Mouse (Mus musculus): ENCODE data around the gene Tmem14a.
"Not testable (repeated sequence)": the region's sequence is repeated elsewhere in the genome, so short reads cannot be mapped to it uniquely, and the experiment has no call there.

Tmem14a gene

GRCm38 (mm10) chr1:21252566-21253302 lies 34.4 kb downstream of the Tmem14a start:
- DNase-seq (ENCODE audit: low read depth in 1 of 2, low spot score in 2 of 2) = no peak

GRCm38 (mm10) chr1:21253303-21253650 lies 34.9 kb downstream of the Tmem14a start:
- DNase-seq (ENCODE audit: low read depth in 1 of 2, low spot score in 2 of 2) = no peak

GRCm38 (mm10) chr1:21253856-21254255 lies 35.5 kb downstream of the Tmem14a start:
- DNase-seq (ENCODE audit: low read depth in 1 of 2, low spot score in 2 of 2) = no peak

- DNase-seq (ENCODE audit: low read depth in 1 of 2, low spot score in 2 of 2) = no peak
Measured at GRCm38 (mm10) chr1:21255625-21256345, 37.4 kb downstream of the Tmem14a start.

GRCm38 (mm10) chr1:21256391-21256790 lies 38.0 kb downstream of the Tmem14a start:
- no peak for DNase-seq (ENCODE audit: low read depth in 1 of 2, low spot score in 2 of 2)

- DNase-seq (ENCODE audit: low read depth in 1 of 2, low spot score in 2 of 2) = no peak
Measured at GRCm38 (mm10) chr1:21256871-21257270, 38.5 kb downstream of the Tmem14a start.

- not testable (repeated sequence) for DNase-seq (ENCODE audit: low read depth in 1 of 2, low spot score in 2 of 2)
Measured at GRCm38 (mm10) chr1:21259981-21260380, 41.6 kb downstream of the Tmem14a start.

- DNase-seq (ENCODE audit: low read depth in 1 of 2, low spot score in 2 of 2) = no peak
Measured at GRCm38 (mm10) chr1:21262401-21262800, 44.0 kb downstream of the Tmem14a start.

GRCm38 (mm10) chr1:21263986-21264385 lies 45.6 kb downstream of the Tmem14a start:
- no peak for DNase-seq (ENCODE audit: low read depth in 1 of 2, low spot score in 2 of 2)

GRCm38 (mm10) chr1:21264747-21265146 lies 46.4 kb downstream of the Tmem14a start:
- no peak for DNase-seq (ENCODE audit: low read depth in 1 of 2, low spot score in 2 of 2)

GRCm38 (mm10) chr1:21266766-21267165 lies 48.4 kb downstream of the Tmem14a start:
- DNase-seq (ENCODE audit: low read depth in 1 of 2, low spot score in 2 of 2) = no peak

GRCm38 (mm10) chr1:21267466-21267865 lies 49.1 kb downstream of the Tmem14a start:
- not testable (repeated sequence) for DNase-seq (ENCODE audit: low read depth in 1 of 2, low spot score in 2 of 2)

- peak in 1 of 2 experiments; percentile 21 for DNase-seq (ENCODE audit: low read depth in 1 of 2, low spot score in 2 of 2)
Measured at GRCm38 (mm10) chr1:21271343-21272055, 53.1 kb downstream of the Tmem14a start.

- no peak for DNase-seq (ENCODE audit: low read depth in 1 of 2, low spot score in 2 of 2)
Measured at GRCm38 (mm10) chr1:21272056-21272431, 53.7 kb downstream of the Tmem14a start.

- no peak for DNase-seq (ENCODE audit: low read depth in 1 of 2, low spot score in 2 of 2)
Measured at GRCm38 (mm10) chr1:21273091-21273490, 54.7 kb downstream of the Tmem14a start.

GRCm38 (mm10) chr1:21274437-21275040 lies 56.2 kb downstream of the Tmem14a start:
- DNase-seq (ENCODE audit: low read depth in 1 of 2, low spot score in 2 of 2) = no peak

- DNase-seq (ENCODE audit: low read depth in 1 of 2, low spot score in 2 of 2) = not testable (repeated sequence)
Measured at GRCm38 (mm10) chr1:21275366-21275765, 57.0 kb downstream of the Tmem14a start.

GRCm38 (mm10) chr1:21276158-21276557 lies 57.8 kb downstream of the Tmem14a start:
- not testable (repeated sequence) for DNase-seq (ENCODE audit: low read depth in 1 of 2, low spot score in 2 of 2)

Measured in monocyte, adult 2 months (primary cell).